Mouse (Mus musculus): ENCODE results near the gene Trpm3. TPM values are rescaled to one million over a fixed set of nuclear protein-coding genes. Genes with fewer than 3 reads are reported as not detected.

The Trpm3 gene
- polyA plus RNA-seq, 1 experiment from 2014 or later = 5.7 TPM

- Histone ChIP-seq H3K27ac (replicated peaks) (no peak overlapping the region; the same call in 1 of the 2 replicates), H3K36me3 (replicated peaks) (no peaks in the 10 kb centered on the region), H3K4me1 (peaks cover 15% of the 10 kb centered on the region), H3K9me3 (no peaks in the 10 kb centered on the region), H3K27me3 (replicated peaks; ENCODE audit: low read depth, poor library complexity, severe bottlenecking) (no peaks in the 10 kb centered on the region; the same call in 1 of the 2 replicates), H3K4me3 (no peak overlapping the region)
- DNase-seq (ENCODE audit: low spot score) = peak; percentile 23
- 11% methylated on average over 7 of the region's 7 CpGs for WGBS
Measured at GRCm38 (mm10) chr19:22554421-22554941, 415.6 kb downstream of the Trpm3 start.

- DNase-seq (ENCODE audit: low spot score) = no peak
- Histone ChIP-seq H3K4me1 (0 out of 2 replicates have a peak, but pooled peaks cover 5% of the 10 kb centered on the region), H3K4me3 (no peak overlapping the region), H3K27me3 (replicated peaks; ENCODE audit: low read depth, poor library complexity, severe bottlenecking) (no peaks in the 10 kb centered on the region), H3K36me3 (replicated peaks) (no peaks in the 10 kb centered on the region), H3K9me3 (no peaks in the 10 kb centered on the region), H3K27ac (replicated peaks) (no peak overlapping the region)
- WGBS = 70% methylated on average over 11 of the region's 11 CpGs
Measured at GRCm38 (mm10) chr19:22572396-22572795, 433.6 kb downstream of the Trpm3 start.

- no peak for DNase-seq (ENCODE audit: low spot score)
- Histone ChIP-seq H3K27ac (replicated peaks) (no peak overlapping the region), H3K36me3 (replicated peaks) (no peaks in the 10 kb centered on the region), H3K4me3 (no peak overlapping the region), H3K9me3 (no peaks in the 10 kb centered on the region), H3K27me3 (replicated peaks; ENCODE audit: low read depth, poor library complexity, severe bottlenecking) (no peaks in the 10 kb centered on the region), H3K4me1 (0 out of 2 replicates have a peak, but pooled peaks cover 5% of the 10 kb centered on the region)
- WGBS = 88% methylated on average over 2 of the region's 2 CpGs
Measured at GRCm38 (mm10) chr19:22572849-22573248, 434.0 kb downstream of the Trpm3 start.

- no peak for DNase-seq (ENCODE audit: low spot score)
- WGBS = 74% methylated on average over 4 of the region's 4 CpGs
- no peaks in the 10 kb centered on the region for H3K4me1 ChIP-seq
- no peak overlapping the region for H3K4me3 ChIP-seq
- H3K9me3 ChIP-seq = no peaks in the 10 kb centered on the region
- H3K27me3 ChIP-seq (replicated peaks; ENCODE audit: low read depth, poor library complexity, severe bottlenecking) = no peaks in the 10 kb centered on the region
- no peak overlapping the region for H3K27ac ChIP-seq (replicated peaks)
- H3K36me3 ChIP-seq (replicated peaks) = no peaks in the 10 kb centered on the region
Measured at GRCm38 (mm10) chr19:22582120-22582745, 443.4 kb downstream of the Trpm3 start.

GRCm38 (mm10) chr19:22594492-22594891 is 455.6 kb downstream of the Trpm3 start:
- Histone ChIP-seq H3K9me3 (no peaks in the 10 kb centered on the region), H3K4me3 (no peak overlapping the region), H3K36me3 (replicated peaks) (no peaks in the 10 kb centered on the region), H3K4me1 (peaks cover 8% of the 10 kb centered on the region; the same call in 1 of the 2 replicates), H3K27me3 (replicated peaks; ENCODE audit: low read depth, poor library complexity, severe bottlenecking) (0 out of 2 replicates have a peak, but pooled peaks cover 7% of the 10 kb centered on the region), H3K27ac (replicated peaks) (no peak overlapping the region)
- no peak for DNase-seq (ENCODE audit: low spot score)
- WGBS = 86% methylated on average over 3 of the region's 3 CpGs

GRCm38 (mm10) chr19:22595246-22595645 is 456.4 kb downstream of the Trpm3 start:
- H3K27ac ChIP-seq (replicated peaks) = no peak overlapping the region
- H3K27me3 ChIP-seq (replicated peaks; ENCODE audit: low read depth, poor library complexity, severe bottlenecking) = 0 out of 2 replicates have a peak, but pooled peaks cover 7% of the 10 kb centered on the region

GRCm38 (mm10) chr19:22596715-22597114 is 457.9 kb downstream of the Trpm3 start:
- 64% methylated on average over 3 of the region's 3 CpGs for WGBS
- Histone ChIP-seq H3K36me3 (replicated peaks) (no peaks in the 10 kb centered on the region), H3K9me3 (no peaks in the 10 kb centered on the region), H3K27ac (replicated peaks) (no peak overlapping the region), H3K27me3 (replicated peaks; ENCODE audit: low read depth, poor library complexity, severe bottlenecking) (0 out of 2 replicates have a peak, but pooled peaks cover 7% of the 10 kb centered on the region), H3K4me3 (no peak overlapping the region), H3K4me1 (peaks cover 8% of the 10 kb centered on the region; the same call in 1 of the 2 replicates)
- DNase-seq (ENCODE audit: low spot score) = peak; percentile 13

More at GRCm38 (mm10) chr19:22595246-22595645, 456.4 kb downstream of the Trpm3 start:
- Histone ChIP-seq H3K4me3 (no peak overlapping the region), H3K4me1 (peaks cover 8% of the 10 kb centered on the region; the same call in 1 of the 2 replicates), H3K36me3 (replicated peaks) (no peaks in the 10 kb centered on the region), H3K9me3 (no peaks in the 10 kb centered on the region)
- DNase-seq (ENCODE audit: low spot score) = no peak
- WGBS = 45% methylated on average over 2 of the region's 2 CpGs

GRCm38 (mm10) chr19:22604322-22604721 is 465.5 kb downstream of the Trpm3 start:
- no peak for DNase-seq (ENCODE audit: low spot score)
- no peaks in the 10 kb centered on the region for H3K4me1 ChIP-seq

GRCm38 (mm10) chr19:22607985-22608684 is 469.3 kb downstream of the Trpm3 start:
- H3K36me3 ChIP-seq (replicated peaks) = no peaks in the 10 kb centered on the region
- no peak for DNase-seq (ENCODE audit: low spot score)
- no peak overlapping the region for H3K27ac ChIP-seq (replicated peaks)
- H3K27me3 ChIP-seq (replicated peaks; ENCODE audit: low read depth, poor library complexity, severe bottlenecking) = no peaks in the 10 kb centered on the region
- no peaks in the 10 kb centered on the region for H3K4me1 ChIP-seq
- no peaks in the 10 kb centered on the region for H3K9me3 ChIP-seq
- 70% methylated on average over 5 of the region's 5 CpGs for WGBS
- no peak overlapping the region for H3K4me3 ChIP-seq

More at GRCm38 (mm10) chr19:22604322-22604721, 465.5 kb downstream of the Trpm3 start:
- Histone ChIP-seq H3K27ac (replicated peaks) (no peak overlapping the region), H3K4me3 (no peak overlapping the region), H3K9me3 (no peaks in the 10 kb centered on the region), H3K27me3 (replicated peaks; ENCODE audit: low read depth, poor library complexity, severe bottlenecking) (no peaks in the 10 kb centered on the region), H3K36me3 (replicated peaks) (no peaks in the 10 kb centered on the region)
- WGBS = 46% methylated on average over 4 of the region's 4 CpGs

- Histone ChIP-seq H3K4me3 (no peak overlapping the region), H3K27me3 (replicated peaks; ENCODE audit: low read depth, poor library complexity, severe bottlenecking) (no peaks in the 10 kb centered on the region), H3K36me3 (replicated peaks) (no peaks in the 10 kb centered on the region), H3K9me3 (no peaks in the 10 kb centered on the region), H3K4me1 (no peaks in the 10 kb centered on the region), H3K27ac (replicated peaks) (no peak overlapping the region)
- 81% methylated on average over 2 of the region's 2 CpGs for WGBS
- DNase-seq (ENCODE audit: low spot score) = no peak
Measured at GRCm38 (mm10) chr19:22611621-22612020, 472.8 kb downstream of the Trpm3 start.

- Histone ChIP-seq H3K4me1 (no peaks in the 10 kb centered on the region), H3K4me3 (no peak overlapping the region), H3K9me3 (no peaks in the 10 kb centered on the region), H3K27me3 (replicated peaks; ENCODE audit: low read depth, poor library complexity, severe bottlenecking) (no peaks in the 10 kb centered on the region), H3K27ac (replicated peaks) (no peak overlapping the region), H3K36me3 (replicated peaks) (no peaks in the 10 kb centered on the region)
- WGBS = 91% methylated on average over 6 of the region's 6 CpGs
- DNase-seq (ENCODE audit: low spot score) = no peak
Measured at GRCm38 (mm10) chr19:22615367-22615766, 476.5 kb downstream of the Trpm3 start.

GRCm38 (mm10) chr19:22624801-22625513 is 486.1 kb downstream of the Trpm3 start:
- WGBS = 82% methylated on average over 3 of the region's 3 CpGs
- H3K27me3 ChIP-seq (replicated peaks; ENCODE audit: low read depth, poor library complexity, severe bottlenecking) = no peaks in the 10 kb centered on the region
- H3K4me1 ChIP-seq = no peaks in the 10 kb centered on the region
- DNase-seq (ENCODE audit: low spot score) = no peak
- no peak overlapping the region for H3K27ac ChIP-seq (replicated peaks)
- no peaks in the 10 kb centered on the region for H3K9me3 ChIP-seq
- no peaks in the 10 kb centered on the region for H3K36me3 ChIP-seq (replicated peaks)
- H3K4me3 ChIP-seq = no peak overlapping the region

Measured in embryonic facial prominence, embryonic 10.5 days (tissue).